Mouse (Mus musculus) right cerebral cortex, postnatal 25 days (tissue): ENCODE results near the gene Eva1a.

ENCODE experiments used
- DNase-seq: peaks from one replicate; pipeline ENCODE4 v3.0.0; 2022

Eva1a gene

DNA sequence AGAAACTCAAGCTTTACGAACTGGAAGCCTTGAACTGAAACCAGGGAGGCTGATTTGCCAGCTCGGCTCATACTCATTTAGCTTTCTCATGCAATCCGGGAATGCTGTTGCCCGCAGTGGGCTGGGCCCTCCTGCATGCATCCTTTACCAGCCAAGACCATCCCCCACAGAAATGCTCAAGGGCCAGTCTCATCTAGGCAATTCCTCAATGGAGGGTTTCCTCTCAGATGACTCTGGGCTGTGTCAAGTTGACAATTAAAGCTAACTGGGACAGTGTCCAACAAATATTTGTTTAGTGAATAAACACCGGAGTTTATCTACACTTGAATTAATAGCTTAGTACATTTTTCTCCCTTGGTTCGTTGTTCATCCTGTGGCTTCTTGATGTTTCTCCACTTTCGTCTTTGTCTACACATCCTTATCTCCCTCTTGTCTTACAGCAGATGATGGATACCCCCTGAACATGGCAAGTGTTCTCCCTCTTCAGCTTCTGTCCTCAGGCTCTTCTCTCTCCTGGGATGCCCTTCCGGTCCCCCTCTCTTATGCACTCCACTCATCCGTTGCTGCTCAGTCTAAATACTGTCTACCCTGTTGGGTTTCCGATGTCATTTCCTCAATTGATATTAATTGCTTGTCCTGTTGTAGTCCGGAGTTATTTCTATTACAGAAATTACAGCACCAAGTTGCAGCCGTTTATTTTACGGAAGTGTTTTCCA lies 92.2 kb downstream of the Eva1a start:
- DNase-seq, result no peak

DNA sequence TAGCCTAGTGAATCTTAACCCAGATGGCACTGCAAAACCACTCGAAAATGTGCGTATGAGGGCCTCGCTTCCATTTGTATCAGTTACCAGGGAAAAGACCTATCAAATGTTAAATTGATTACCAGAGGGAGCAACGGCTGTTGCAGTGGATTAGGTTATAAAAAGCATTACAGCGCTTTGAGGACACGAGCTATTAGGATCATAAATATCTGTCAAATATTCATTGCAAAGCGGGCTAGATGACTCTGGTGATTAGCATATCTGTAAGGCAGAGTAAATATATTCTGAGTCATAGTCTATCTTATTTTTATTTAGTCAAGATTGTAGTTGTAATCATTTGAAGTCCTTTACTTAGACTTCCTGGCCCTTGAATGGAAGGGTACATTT lies 92.7 kb downstream of the Eva1a start:
- no peak for DNase-seq

DNA sequence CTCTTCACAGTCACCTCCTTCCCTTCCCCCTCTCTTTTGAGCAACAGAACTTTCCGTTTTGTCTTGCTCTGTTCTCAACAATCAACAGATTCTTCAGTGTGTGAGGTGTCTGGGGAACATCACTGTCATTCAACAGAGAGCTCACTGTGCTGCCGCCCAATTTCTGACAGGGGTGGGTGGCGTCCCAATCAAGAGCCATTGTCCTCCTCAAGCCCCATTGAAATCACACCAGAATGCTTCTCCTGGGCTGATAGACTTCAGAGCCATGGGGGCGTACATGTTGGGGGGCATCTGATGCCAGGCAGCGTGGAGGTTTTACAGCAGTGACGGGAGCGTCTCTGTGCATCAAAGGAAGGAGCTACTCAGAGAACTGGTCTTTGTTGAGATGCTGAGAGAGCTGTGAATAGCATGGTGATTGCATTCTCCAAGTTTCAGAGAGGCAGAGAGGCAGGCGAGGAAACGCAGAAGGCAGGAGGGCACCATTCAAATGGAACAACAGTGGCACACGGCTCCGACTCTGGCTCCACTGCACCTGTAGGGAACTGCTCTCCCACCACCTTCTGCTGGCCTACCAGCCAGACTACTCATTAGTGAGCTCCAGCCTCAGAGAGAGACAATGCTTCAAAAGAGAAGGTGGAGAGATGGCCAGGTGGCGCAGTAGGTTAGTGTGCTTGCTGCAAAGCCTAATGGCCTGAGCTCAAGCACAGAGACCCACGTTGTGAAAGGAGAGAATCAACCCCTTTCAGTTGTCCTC lies 95.3 kb downstream of the Eva1a start:
- no peak for DNase-seq
